Mouse (Mus musculus): ENCODE measurements around the gene Supt4a. TPM values are rescaled to one million over a fixed set of nuclear protein-coding genes. Genes with fewer than 3 reads are reported as not detected.
A peak's percentile ranks its signal among the peaks of the same experiment; 100 is the strongest.

Supt4a gene
- total and polyA plus RNA-seq, 2 experiments from 2014 or later = 60.7 to 135 TPM

DNA sequence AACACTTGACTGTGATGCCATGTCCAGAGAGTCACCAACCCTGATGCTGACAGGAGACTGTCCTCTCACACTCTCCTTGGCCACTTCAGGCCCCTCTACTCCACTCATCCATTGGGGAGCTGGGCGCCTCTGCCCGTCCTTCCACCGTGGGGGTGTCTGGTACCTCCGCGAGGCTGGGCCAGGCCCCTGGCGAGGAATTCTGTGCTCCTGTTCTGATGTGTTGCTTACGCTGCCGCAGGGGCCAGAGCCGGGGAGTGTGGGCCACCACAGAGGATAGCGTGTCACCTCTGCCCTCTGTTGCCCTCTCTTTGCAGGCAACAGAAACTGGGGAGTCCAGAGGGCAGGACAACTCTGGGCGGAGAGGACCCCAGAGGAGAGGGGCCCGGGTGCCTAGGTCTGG is 41.6 kb downstream of the Supt4a start:
- no peak overlapping the region for H3K9ac ChIP-seq (replicated peaks; ENCODE audit: low read length)
- H3K27ac ChIP-seq = no peak overlapping the region
- peak overlapping the region; percentile 49 for H3K4me2 ChIP-seq (ENCODE audit: low read depth, low read length)
- DNase-seq (ENCODE audit: low spot score) (no peak), ATAC-seq (peak; percentile 16; the same call in 1 of the 2 replicates)
- 0 out of 2 replicates have a peak overlapping the region, but pooled peaks have one; percentile 19 for H3K4me3 ChIP-seq (ENCODE audit: low read length)
- peaks cover 21% of the 10 kb centered on the region; the same call in 1 of the 2 replicates for H3K36me3 ChIP-seq (ENCODE audit: insufficient read depth, low read length)
- no peaks in the 10 kb centered on the region for H3K9me3 ChIP-seq (ENCODE audit: low read length)
- peaks cover 3% of the 10 kb centered on the region; the same call in 1 of the 2 replicates for H3K4me1 ChIP-seq (ENCODE audit: insufficient read depth, low read length)
- no peak for TF ChIP-seq CTCF (IDR thresholded peaks at IDR 0.05; ENCODE audit: low read depth)
- WGBS = 46% methylated on average over 12 of the region's 12 CpGs
- no peaks in the 10 kb centered on the region for H3K27me3 ChIP-seq (ENCODE audit: insufficient read depth, low read length)

DNA sequence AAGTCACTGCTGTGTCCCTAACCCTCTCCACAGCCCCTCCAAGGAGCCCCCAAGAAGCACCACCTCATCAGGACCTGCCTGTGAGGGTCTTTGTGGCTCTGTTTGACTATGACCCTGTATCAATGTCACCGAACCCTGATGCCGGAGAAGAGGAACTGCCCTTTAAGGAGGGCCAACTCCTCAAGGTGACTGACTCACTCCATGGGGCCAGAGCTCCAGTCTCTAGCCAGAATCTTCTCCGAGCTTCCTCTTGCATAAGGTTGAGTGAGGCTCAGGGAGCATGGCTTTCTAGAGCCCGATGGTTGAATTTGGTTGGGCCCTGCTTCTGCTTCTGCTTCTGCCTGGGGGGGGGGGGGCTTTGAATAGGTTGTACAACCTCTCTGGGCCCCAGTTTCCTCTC is 42.0 kb downstream of the Supt4a start:
- no peaks in the 10 kb centered on the region for H3K9me3 ChIP-seq (ENCODE audit: low read length)
- no peaks in the 10 kb centered on the region for H3K27me3 ChIP-seq (ENCODE audit: insufficient read depth, low read length)
- no peak for TF ChIP-seq CTCF (IDR thresholded peaks at IDR 0.05; ENCODE audit: low read depth)
- peaks cover 3% of the 10 kb centered on the region; the same call in 1 of the 2 replicates for H3K4me1 ChIP-seq (ENCODE audit: insufficient read depth, low read length)
- ATAC-seq (no peak), DNase-seq (ENCODE audit: low spot score) (no peak)
- 88% methylated on average over 4 of the region's 4 CpGs for WGBS
- peaks cover 21% of the 10 kb centered on the region; the same call in 1 of the 2 replicates for H3K36me3 ChIP-seq (ENCODE audit: insufficient read depth, low read length)
- no peak overlapping the region for H3K4me2 ChIP-seq (ENCODE audit: low read depth, low read length)
- H3K4me3 ChIP-seq (ENCODE audit: low read length) = no peak overlapping the region
- H3K27ac ChIP-seq = no peak overlapping the region
- H3K9ac ChIP-seq (replicated peaks; ENCODE audit: low read length) = no peak overlapping the region

DNA sequence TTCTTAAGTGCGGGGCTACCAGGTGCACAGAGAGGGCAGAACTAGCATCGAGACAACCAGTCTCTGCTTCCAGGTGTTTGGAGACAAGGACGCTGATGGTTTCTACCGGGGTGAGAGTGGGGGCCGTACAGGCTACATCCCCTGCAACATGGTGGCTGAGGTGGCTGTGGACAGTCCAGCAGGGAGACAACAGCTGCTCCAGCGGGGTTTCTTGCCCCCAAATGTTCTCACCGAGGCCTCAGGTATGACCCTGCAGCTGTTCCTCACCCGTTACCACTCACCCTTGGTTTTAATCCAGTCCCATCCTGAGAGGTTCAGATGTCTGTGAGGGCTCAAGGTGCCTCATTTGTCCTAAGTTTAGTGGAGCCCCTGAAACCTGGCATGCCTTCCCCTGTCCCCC is 42.8 kb downstream of the Supt4a start:
- no peak overlapping the region for H3K9ac ChIP-seq (replicated peaks; ENCODE audit: low read length)
- H3K36me3 ChIP-seq (ENCODE audit: insufficient read depth, low read length) = peaks cover 19% of the 10 kb centered on the region; the same call in 1 of the 2 replicates
- H3K27ac ChIP-seq = no peak overlapping the region
- H3K4me3 ChIP-seq (ENCODE audit: low read length) = no peak overlapping the region
- 77% methylated on average over 8 of the region's 8 CpGs for WGBS
- ATAC-seq (no peak), DNase-seq (ENCODE audit: low spot score) (no peak)
- no peak overlapping the region for H3K4me2 ChIP-seq (ENCODE audit: low read depth, low read length)
- H3K27me3 ChIP-seq (ENCODE audit: insufficient read depth, low read length) = no peaks in the 10 kb centered on the region
- no peaks in the 10 kb centered on the region for H3K9me3 ChIP-seq (ENCODE audit: low read length)
- H3K4me1 ChIP-seq (ENCODE audit: insufficient read depth, low read length) = peaks cover 3% of the 10 kb centered on the region; the same call in 1 of the 2 replicates
- no peak for TF ChIP-seq CTCF (IDR thresholded peaks at IDR 0.05; ENCODE audit: low read depth)

DNA sequence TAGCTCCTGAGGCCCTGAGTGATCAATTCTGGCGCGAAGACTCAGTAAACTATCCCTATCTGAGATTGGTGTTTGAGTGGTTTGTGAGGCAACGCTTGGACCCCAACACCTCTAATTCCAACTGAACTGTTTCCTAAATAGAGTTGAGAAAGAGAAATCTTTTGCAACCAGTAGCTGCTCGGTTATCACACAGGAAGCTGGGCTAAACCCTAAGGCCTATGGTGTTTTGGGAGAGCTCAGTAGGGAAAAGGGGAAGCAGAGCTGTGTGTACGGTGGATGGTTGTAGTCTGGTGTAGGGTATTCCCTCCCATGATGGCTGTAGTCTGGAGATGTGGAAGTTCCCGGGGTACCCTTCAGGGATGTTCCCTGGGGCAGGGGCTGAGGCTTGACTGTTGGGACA is 52.7 kb downstream of the Supt4a start:
- Histone ChIP-seq H3K9me3 (ENCODE audit: low read length) (no peaks in the 10 kb centered on the region), H3K9ac (replicated peaks; ENCODE audit: low read length) (no peak overlapping the region), H3K4me2 (ENCODE audit: low read depth, low read length) (no peak overlapping the region), H3K4me1 (ENCODE audit: insufficient read depth, low read length) (no peaks in the 10 kb centered on the region; the same call in 1 of the 2 replicates), H3K27me3 (ENCODE audit: insufficient read depth, low read length) (no peaks in the 10 kb centered on the region), H3K27ac (no peak overlapping the region), H3K36me3 (ENCODE audit: insufficient read depth, low read length) (no peaks in the 10 kb centered on the region), H3K4me3 (ENCODE audit: low read length) (no peak overlapping the region)
- ATAC-seq (no peak), DNase-seq (ENCODE audit: low spot score) (no peak)
- TF ChIP-seq CTCF (IDR thresholded peaks at IDR 0.05; ENCODE audit: low read depth) = no peak
- 86% methylated on average over 6 of the region's 6 CpGs for WGBS

MicroRNAs within 50 kb of the gene (microRNA counts, 519-probe panel; counts per million panel counts)
- microRNA mmu-miR-142-3p = 1,422 counts per million, percentile 18 among the panel's probes with 10 or more counts
- microRNA mmu-miR-142-5p = 2,046 counts per million, percentile 29 among the panel's probes with 10 or more counts

Small RNA genes lying within 50 kb of the gene (microRNA-seq; reads per million reads assigned to microRNA genes)
- gene Mir142 (0 reads per million in 2 experiments), gene Mir142b (0 reads per million in 2 experiments)

Other genes starting within 250 kb of the Supt4a start
- gene Gm11492, start 170.9 kb upstream of the Supt4a start, total RNA-seq (2014; rRNA removed) = not detected in 2 replicates
- not detected in 2 replicates for gene Gm11492, start 170.9 kb upstream of the Supt4a start, polyA plus RNA-seq (2015; fragmentation: Nextera tagmentation; extraction: Ambion mirVana)
- gene Sept4, start 168.6 kb upstream of the Supt4a start, total RNA-seq (2014; rRNA removed) = 32.3 and 39.6 TPM in 2 replicates
- gene Sept4, start 168.6 kb upstream of the Supt4a start, polyA plus RNA-seq (2015; fragmentation: Nextera tagmentation; extraction: Ambion mirVana) = 54.9 and 63.6 TPM in 2 replicates
- gene Mtmr4, start 145.4 kb upstream of the Supt4a start, total RNA-seq (2014; rRNA removed) = 110 and 125 TPM in 2 replicates
- gene Mtmr4, start 145.4 kb upstream of the Supt4a start, polyA plus RNA-seq (2015; fragmentation: Nextera tagmentation; extraction: Ambion mirVana) = 30.6 and 34.8 TPM in 2 replicates
- 0.10 and 0.29 TPM in 2 replicates for gene Hsf5, start 120.4 kb upstream of the Supt4a start, total RNA-seq (2014; rRNA removed)
- gene Hsf5, start 120.4 kb upstream of the Supt4a start, polyA plus RNA-seq (2015; fragmentation: Nextera tagmentation; extraction: Ambion mirVana) = 0.20 and 0.33 TPM in 2 replicates
- 0.90 and 10.7 TPM in 2 replicates for gene Rnf43, start 74.8 kb upstream of the Supt4a start, total RNA-seq (2014; rRNA removed)
- gene Rnf43, start 74.8 kb upstream of the Supt4a start, polyA plus RNA-seq (2015; fragmentation: Nextera tagmentation; extraction: Ambion mirVana) = 0.85 and 1.8 TPM in 2 replicates
- gene Tspoap1, start 23.0 kb downstream of the Supt4a start, total RNA-seq (2014; rRNA removed) = 103 and 137 TPM in 2 replicates
- 33.2 and 35.6 TPM in 2 replicates for gene Tspoap1, start 23.0 kb downstream of the Supt4a start, polyA plus RNA-seq (2015; fragmentation: Nextera tagmentation; extraction: Ambion mirVana)
- gene Mpo, start 56.0 kb downstream of the Supt4a start, total RNA-seq (2014; rRNA removed) = 0.37 TPM in 1 of 2 replicates, not detected in the other
- gene Mpo, start 56.0 kb downstream of the Supt4a start, polyA plus RNA-seq (2015; fragmentation: Nextera tagmentation; extraction: Ambion mirVana) = 0.10 and 0.55 TPM in 2 replicates
- gene Lpo, start 90.7 kb downstream of the Supt4a start, total RNA-seq (2014; rRNA removed) = 3.4 and 4.9 TPM in 2 replicates
- gene Lpo, start 90.7 kb downstream of the Supt4a start, polyA plus RNA-seq (2015; fragmentation: Nextera tagmentation; extraction: Ambion mirVana) = 3.3 and 4.3 TPM in 2 replicates
- gene Mks1, start 115.7 kb downstream of the Supt4a start, total RNA-seq (2014; rRNA removed) = 10.2 and 17.4 TPM in 2 replicates
- gene Mks1, start 115.7 kb downstream of the Supt4a start, polyA plus RNA-seq (2015; fragmentation: Nextera tagmentation; extraction: Ambion mirVana) = 8.0 and 8.4 TPM in 2 replicates
- gene Epx, start 138.0 kb downstream of the Supt4a start, total RNA-seq (2014; rRNA removed) = 0.68 and 0.89 TPM in 2 replicates
- 1.6 and 2.2 TPM in 2 replicates for gene Epx, start 138.0 kb downstream of the Supt4a start, polyA plus RNA-seq (2015; fragmentation: Nextera tagmentation; extraction: Ambion mirVana)
- not detected in 2 replicates for gene Olfr462, start 154.7 kb downstream of the Supt4a start, total RNA-seq (2014; rRNA removed)
- gene Olfr462, start 154.7 kb downstream of the Supt4a start, polyA plus RNA-seq (2015; fragmentation: Nextera tagmentation; extraction: Ambion mirVana) = not detected in 2 replicates
- not detected in 2 replicates for gene Olfr463, start 159.8 kb downstream of the Supt4a start, total RNA-seq (2014; rRNA removed)
- gene Olfr463, start 159.8 kb downstream of the Supt4a start, polyA plus RNA-seq (2015; fragmentation: Nextera tagmentation; extraction: Ambion mirVana) = not detected in 2 replicates
- 0.29 and 0.37 TPM in 2 replicates for gene Olfr464, start 183.4 kb downstream of the Supt4a start, total RNA-seq (2014; rRNA removed)
- gene Olfr464, start 183.4 kb downstream of the Supt4a start, polyA plus RNA-seq (2015; fragmentation: Nextera tagmentation; extraction: Ambion mirVana) = 0.16 TPM in 1 of 2 replicates, not detected in the other
- gene Dynll2, start 250.0 kb downstream of the Supt4a start, total RNA-seq (2014; rRNA removed) = 51.3 and 62.1 TPM in 2 replicates
- 59.7 and 60.5 TPM in 2 replicates for gene Dynll2, start 250.0 kb downstream of the Supt4a start, polyA plus RNA-seq (2015; fragmentation: Nextera tagmentation; extraction: Ambion mirVana)